Mouse (Mus musculus) neural tube, embryonic 12.5 days (tissue): ENCODE data around the gene Gm27027. TPM values are rescaled to one million over a fixed set of nuclear protein-coding genes. Genes with fewer than 3 reads are reported as not detected.
A peak's percentile ranks its signal among the peaks of the same experiment; 100 is the strongest.

Experiments used
- ATAC-seq: fragments of 200-750 bp; cut with Nextera tagmentation; 2 replicates; pipeline ENCODE4 v1.8.0; 2017; ENCODE audit warnings: low read depth, mild to moderate bottlenecking, moderate TSS enrichment, moderate library complexity; ENCODE audit not compliant: low FRiP score
- H3K27ac ChIP-seq: fragments of 300-500 bp; sonication (generic); 2 replicates; pipeline ENCODE4 v1.5.1; 2016
- H3K27me3 ChIP-seq: fragments of 300-500 bp; sonication (generic); replicated peaks from 2 replicates; pipeline ENCODE4 v1.6.1; 2016; ENCODE audit warnings: mild to moderate bottlenecking
- H3K36me3 ChIP-seq: fragments of 300-500 bp; sonication (generic); 2 replicates; pipeline ENCODE4 v1.6.1; 2016; ENCODE audit warnings: mild to moderate bottlenecking
- H3K4me1 ChIP-seq: fragments of 300-500 bp; sonication (generic); 2 replicates; pipeline ENCODE4 v1.6.1; 2016
- H3K4me2 ChIP-seq: fragments of 300-500 bp; sonication (generic); replicated peaks from 2 replicates; pipeline ENCODE4 v1.6.1; 2016; ENCODE audit warnings: mild to moderate bottlenecking
- H3K4me3 ChIP-seq: fragments of 300-500 bp; sonication (generic); 2 replicates; pipeline ENCODE4 v1.5.1; 2016
- H3K9ac ChIP-seq: fragments of 300-500 bp; sonication (generic); 2 replicates; pipeline ENCODE4 v1.6.1; 2016; ENCODE audit warnings: mild to moderate bottlenecking
- H3K9me3 ChIP-seq: fragments of 300-500 bp; sonication (generic); 2 replicates; pipeline ENCODE4 v1.6.1; 2016; ENCODE audit warnings: mild to moderate bottlenecking
- WGBS: fragments of 180-500 bp; shearing (Covaris S2); methylation state at CpG from one replicate; pipeline ENCODE4 v1.1.7; 2016; 5-methylcytosine and 5-hydroxymethylcytosine counted together
- polyA plus RNA-seq: library from polyadenylated mRNA; unstranded; fragments of >200 nt; fragmentation: Nextera tagmentation; extraction: Ambion mirVana; gene quantifications from 2 replicates; pipeline ENCODE4 v1.2.1, GENCODE M21; 2016

Gene Gm27027
- polyA plus RNA-seq, 1 experiment from 2014 or later: not detected

DNA sequence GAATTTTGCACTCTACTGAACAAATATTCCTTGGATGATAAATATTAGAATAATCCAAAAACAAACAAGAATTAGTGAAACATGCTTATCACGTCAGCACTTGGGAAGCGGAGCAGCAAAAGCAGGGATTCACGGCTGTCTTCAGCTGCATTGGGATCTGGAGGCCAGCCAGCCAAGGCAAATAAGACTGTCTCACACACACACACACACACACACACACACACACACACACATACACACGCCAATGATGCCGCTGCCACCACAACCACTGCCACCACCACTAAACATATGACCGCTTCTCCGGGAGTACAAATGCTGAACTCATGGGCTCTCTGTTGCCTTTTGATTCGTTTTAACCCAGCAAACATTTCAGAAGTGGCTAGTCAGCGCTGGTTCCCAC is 42.4 kb downstream of the Gm27027 start:
- Histone ChIP-seq H3K9ac (no peak overlapping the region), H3K36me3 (no peaks in the 10 kb centered on the region), H3K4me2 (0 out of 2 replicates have a peak overlapping the region, but pooled peaks have one; percentile 98), H3K9me3 (no peaks in the 10 kb centered on the region; the same call in 1 of the 2 replicates), H3K27me3 (peaks cover 52% of the 10 kb centered on the region), H3K27ac (no peak overlapping the region), H3K4me1 (peaks cover 31% of the 10 kb centered on the region), H3K4me3 (no peak overlapping the region)
- no peak for ATAC-seq
- 89% methylated on average over 9 of the region's 9 CpGs for WGBS

DNA sequence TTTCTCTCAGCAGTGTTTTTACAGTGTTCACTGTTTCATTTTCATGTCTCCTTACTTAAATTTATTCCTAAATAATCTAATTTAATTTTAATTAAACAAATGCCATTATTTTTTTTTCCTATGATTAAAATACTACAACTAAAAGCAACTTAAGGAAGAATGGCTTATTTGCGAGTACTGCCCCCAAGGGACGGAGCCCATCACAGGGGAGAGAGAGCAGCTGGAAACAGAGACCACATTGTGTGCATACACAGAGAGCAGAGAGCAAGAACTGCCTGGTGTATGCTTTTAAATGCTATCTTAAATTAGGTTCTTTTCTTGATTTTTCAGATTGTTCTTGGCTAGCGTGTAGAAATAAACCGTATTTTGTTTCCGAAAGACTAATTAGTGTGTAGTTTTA is 49.2 kb downstream of the Gm27027 start:
- Histone ChIP-seq H3K4me3 (no peak overlapping the region), H3K27ac (no peak overlapping the region), H3K9ac (no peak overlapping the region), H3K4me2 (no peak overlapping the region), H3K36me3 (no peaks in the 10 kb centered on the region), H3K9me3 (no peaks in the 10 kb centered on the region; the same call in 1 of the 2 replicates), H3K4me1 (no peaks in the 10 kb centered on the region), H3K27me3 (no peaks in the 10 kb centered on the region)
- no peak for ATAC-seq
- WGBS: 54% methylated on average over 5 of the region's 5 CpGs

DNA sequence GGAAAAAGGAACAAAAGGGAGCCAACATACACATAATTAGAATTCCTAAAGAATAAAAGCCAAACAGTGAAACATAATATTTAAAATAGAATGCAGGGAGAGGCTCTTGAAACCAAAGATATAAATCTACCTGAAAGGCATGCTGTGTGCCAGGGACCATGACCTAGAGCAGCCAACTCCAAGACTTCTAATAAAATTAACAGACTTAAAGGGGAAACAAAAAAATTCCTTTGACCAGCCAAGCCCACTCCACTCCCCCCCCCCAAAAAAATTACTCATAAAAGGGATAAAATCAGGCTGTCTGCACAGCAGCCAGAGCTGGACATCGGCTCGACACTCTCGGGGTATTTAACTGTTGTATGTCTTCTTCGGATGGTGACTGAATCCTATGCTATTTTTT is 51.3 kb downstream of the Gm27027 start:
- ATAC-seq: no peak
- WGBS: 92% methylated on average over 4 of the region's 4 CpGs
- no peaks in the 10 kb centered on the region for H3K36me3 ChIP-seq
- no peaks in the 10 kb centered on the region; the same call in 1 of the 2 replicates for H3K9me3 ChIP-seq
- no peak overlapping the region for H3K9ac ChIP-seq
- H3K27me3 ChIP-seq: no peaks in the 10 kb centered on the region
- no peak overlapping the region for H3K4me3 ChIP-seq
- no peak overlapping the region for H3K4me2 ChIP-seq
- H3K27ac ChIP-seq: no peak overlapping the region
- no peaks in the 10 kb centered on the region for H3K4me1 ChIP-seq

DNA sequence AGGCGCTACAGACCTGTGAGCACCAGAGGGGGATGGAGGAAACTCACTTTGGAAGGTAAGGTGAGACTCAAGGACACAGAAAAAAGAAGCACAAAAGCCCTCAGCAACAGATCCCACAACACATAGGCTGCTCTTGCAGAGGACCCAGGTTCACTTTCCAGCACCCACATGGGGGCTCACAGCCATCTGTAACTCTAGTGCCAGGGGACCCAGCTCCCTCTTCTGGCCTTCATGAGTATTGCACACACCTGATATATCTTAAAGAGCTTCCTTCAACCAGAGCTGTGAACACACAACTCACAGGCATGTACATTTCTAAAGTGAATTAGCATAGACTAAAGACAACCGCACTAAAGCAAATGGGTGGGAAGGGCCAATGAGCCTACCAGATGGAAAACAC is 52.1 kb downstream of the Gm27027 start:
- H3K4me1 ChIP-seq: no peaks in the 10 kb centered on the region
- no peak overlapping the region for H3K4me2 ChIP-seq
- WGBS: 84% methylated on average over 2 of the region's 2 CpGs
- no peak for ATAC-seq
- H3K36me3 ChIP-seq: no peaks in the 10 kb centered on the region
- no peak overlapping the region for H3K9ac ChIP-seq
- H3K9me3 ChIP-seq: no peaks in the 10 kb centered on the region; the same call in 1 of the 2 replicates
- H3K27me3 ChIP-seq: no peaks in the 10 kb centered on the region
- no peak overlapping the region for H3K27ac ChIP-seq
- H3K4me3 ChIP-seq: no peak overlapping the region

DNA sequence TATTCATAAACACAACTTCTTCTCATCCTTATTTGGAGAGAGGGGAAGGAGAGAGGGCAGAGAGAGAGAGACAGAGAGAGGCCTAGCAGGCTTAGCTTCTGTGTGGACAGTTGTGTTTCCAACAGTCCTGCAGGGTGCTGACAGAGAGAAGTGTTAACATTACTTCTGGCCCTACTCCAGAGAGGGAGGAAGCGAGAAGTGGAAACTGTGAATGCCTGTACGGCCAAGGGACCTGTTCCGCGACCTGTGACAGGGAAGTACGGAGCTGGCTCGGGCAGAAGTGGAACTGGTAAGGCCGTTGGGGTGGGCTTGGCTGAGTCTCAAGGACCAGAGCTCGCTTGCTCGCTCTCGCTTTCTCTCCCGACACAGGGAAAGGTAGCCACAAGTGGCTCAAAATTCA is 54.5 kb downstream of the Gm27027 start:
- H3K27me3 ChIP-seq: no peaks in the 10 kb centered on the region
- no peak for ATAC-seq
- no peak overlapping the region for H3K27ac ChIP-seq
- H3K9me3 ChIP-seq: no peaks in the 10 kb centered on the region
- H3K9ac ChIP-seq: no peak overlapping the region
- H3K4me3 ChIP-seq: no peak overlapping the region
- no peaks in the 10 kb centered on the region for H3K36me3 ChIP-seq
- H3K4me1 ChIP-seq: no peaks in the 10 kb centered on the region
- no peak overlapping the region for H3K4me2 ChIP-seq
- WGBS: 92% methylated on average over 11 of the region's 11 CpGs

DNA sequence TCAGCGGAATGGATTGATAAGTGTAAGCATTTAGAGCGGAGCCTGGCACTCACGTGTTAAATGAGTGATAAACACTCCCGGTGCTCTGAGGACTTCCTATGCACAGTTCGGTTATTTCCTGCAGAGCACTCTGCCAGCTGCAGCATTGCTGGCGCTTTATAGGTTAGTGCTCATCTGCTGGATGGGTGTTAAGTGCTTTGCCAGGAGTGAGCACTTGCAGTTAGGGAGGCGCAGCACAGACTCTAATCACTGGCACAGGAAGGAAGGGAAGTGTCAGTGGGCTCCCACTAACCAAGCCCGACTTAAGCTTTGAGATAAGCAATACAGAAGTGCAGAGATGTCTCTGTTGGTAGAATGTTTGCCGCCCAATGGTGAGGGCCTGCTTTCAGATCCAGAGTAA is 57.6 kb downstream of the Gm27027 start:
- H3K4me1 ChIP-seq: no peaks in the 10 kb centered on the region
- no peak overlapping the region for H3K4me2 ChIP-seq
- ATAC-seq: no peak
- no peaks in the 10 kb centered on the region for H3K9me3 ChIP-seq
- H3K27ac ChIP-seq: no peak overlapping the region
- whole genome bisulfite sequencing: 72% methylated on average over 9 of the region's 9 CpGs
- no peaks in the 10 kb centered on the region for H3K27me3 ChIP-seq
- no peaks in the 10 kb centered on the region for H3K36me3 ChIP-seq
- H3K4me3 ChIP-seq: no peak overlapping the region
- no peak overlapping the region for H3K9ac ChIP-seq

DNA sequence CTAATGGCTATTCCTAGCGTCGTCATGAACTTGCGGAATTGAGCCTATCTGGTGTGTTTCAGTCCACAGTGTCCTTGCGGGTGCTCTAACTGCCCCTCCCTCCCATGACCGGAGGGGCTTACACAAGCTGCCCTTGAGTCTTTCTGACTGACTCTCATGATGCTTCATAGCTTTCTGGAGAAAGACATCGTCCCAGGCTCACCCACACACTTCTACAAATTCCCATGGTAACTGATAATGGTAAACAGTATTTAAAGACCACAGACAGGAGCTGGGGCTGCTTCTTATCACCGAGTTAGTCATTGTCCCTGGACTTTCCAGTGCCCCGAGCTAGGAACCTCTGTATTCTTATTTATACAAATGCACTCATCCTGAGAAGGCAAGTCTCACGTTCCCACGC is 67.3 kb downstream of the Gm27027 start:
- WGBS: 87% methylated on average over 10 of the region's 10 CpGs
- no peaks in the 10 kb centered on the region for H3K4me1 ChIP-seq
- H3K9me3 ChIP-seq: no peaks in the 10 kb centered on the region
- no peak for ATAC-seq
- no peak overlapping the region for H3K9ac ChIP-seq
- no peak overlapping the region for H3K4me2 ChIP-seq
- H3K4me3 ChIP-seq: no peak overlapping the region
- no peak overlapping the region for H3K27ac ChIP-seq
- no peaks in the 10 kb centered on the region for H3K36me3 ChIP-seq
- no peaks in the 10 kb centered on the region for H3K27me3 ChIP-seq

DNA sequence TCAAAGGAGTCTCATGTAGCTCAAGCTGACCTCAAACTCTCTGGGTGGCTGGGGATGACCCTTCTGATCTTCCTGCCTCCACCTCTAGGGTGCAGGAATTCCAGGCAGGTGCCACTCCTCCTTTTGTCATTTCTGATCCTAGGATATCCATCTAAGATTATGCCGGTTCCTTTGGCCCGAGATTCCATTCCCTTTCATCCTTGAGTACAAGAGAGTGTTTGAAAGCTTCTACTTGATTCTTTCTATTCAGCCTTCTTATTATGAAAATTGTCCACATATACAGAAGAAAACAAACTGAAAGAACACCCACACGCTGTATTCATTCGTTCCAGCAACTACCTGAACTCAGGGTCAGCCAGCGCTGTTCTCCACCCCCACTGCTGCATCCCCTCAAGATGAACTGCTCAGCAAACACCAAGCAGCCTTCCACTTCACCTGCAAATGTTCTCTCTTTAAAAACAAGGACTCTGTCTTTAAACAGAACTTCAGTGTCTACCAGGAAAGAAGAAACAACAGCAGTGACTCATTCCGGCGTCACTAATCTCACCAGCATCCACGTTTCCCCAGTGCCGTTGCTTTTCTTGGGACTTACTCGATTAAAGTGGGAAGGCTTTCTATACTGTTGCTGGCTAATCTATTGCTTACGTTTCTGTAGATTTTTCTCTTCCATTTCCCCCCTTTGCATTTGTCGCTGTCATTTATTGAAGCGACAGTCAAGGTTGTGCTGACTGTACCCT is 68.3 kb downstream of the Gm27027 start:
- H3K9me3 ChIP-seq: no peaks in the 10 kb centered on the region
- H3K36me3 ChIP-seq: no peaks in the 10 kb centered on the region
- H3K27ac ChIP-seq: no peak overlapping the region
- H3K4me1 ChIP-seq: no peaks in the 10 kb centered on the region
- H3K4me2 ChIP-seq: no peak overlapping the region
- no peak overlapping the region for H3K9ac ChIP-seq
- ATAC-seq: no peak
- no peaks in the 10 kb centered on the region for H3K27me3 ChIP-seq
- no peak overlapping the region for H3K4me3 ChIP-seq
- WGBS: 73% methylated on average over 13 of the region's 13 CpGs

DNA sequence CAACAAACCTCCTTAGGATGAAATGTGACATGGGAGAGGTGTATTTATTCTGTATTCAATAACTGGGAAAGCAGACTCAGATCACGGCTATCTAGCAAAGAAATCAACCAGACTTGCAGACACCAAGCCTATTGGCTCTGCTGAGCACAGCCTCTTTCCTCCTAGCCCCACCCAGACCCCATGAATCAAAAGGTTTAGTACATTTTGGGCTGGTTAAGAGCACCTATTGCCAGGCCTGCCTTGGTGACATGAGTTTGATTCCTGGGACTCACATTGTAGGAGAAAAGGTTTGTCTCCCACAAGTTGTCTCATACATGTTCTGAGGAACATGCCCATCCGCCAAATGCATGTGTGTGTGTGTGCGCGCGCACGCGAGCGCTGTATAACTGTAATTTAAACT is 70.0 kb downstream of the Gm27027 start:
- H3K9me3 ChIP-seq: no peaks in the 10 kb centered on the region
- H3K9ac ChIP-seq: no peak overlapping the region
- no peak overlapping the region for H3K4me2 ChIP-seq
- H3K4me1 ChIP-seq: no peaks in the 10 kb centered on the region
- H3K36me3 ChIP-seq: no peaks in the 10 kb centered on the region
- no peak overlapping the region for H3K27ac ChIP-seq
- 95% methylated on average over 8 of the region's 8 CpGs for whole genome bisulfite sequencing
- no peak for ATAC-seq
- no peak overlapping the region for H3K4me3 ChIP-seq
- H3K27me3 ChIP-seq: no peaks in the 10 kb centered on the region

DNA sequence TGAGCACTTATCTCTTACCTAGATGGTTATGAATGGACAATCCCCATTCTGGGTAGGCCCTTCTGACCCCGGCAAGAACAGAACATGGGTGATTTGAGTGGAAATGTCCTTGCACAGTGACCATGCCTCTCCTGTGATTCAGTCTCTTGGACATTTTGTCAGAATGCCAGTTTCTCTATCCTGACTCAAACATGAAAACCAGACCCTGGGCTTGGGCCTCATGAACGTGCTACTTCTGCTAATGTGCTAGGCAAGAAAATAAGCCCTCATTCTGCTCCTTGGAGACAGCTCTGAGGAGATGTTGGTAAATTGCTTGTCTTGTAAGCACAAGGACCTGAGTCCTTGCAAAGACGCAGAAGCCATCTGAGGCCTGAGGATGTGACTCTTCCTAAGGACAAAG is 77.1 kb downstream of the Gm27027 start:
- Histone ChIP-seq H3K4me2 (no peak overlapping the region), H3K27ac (no peak overlapping the region), H3K4me1 (no peaks in the 10 kb centered on the region), H3K27me3 (no peaks in the 10 kb centered on the region), H3K9me3 (no peaks in the 10 kb centered on the region), H3K36me3 (no peaks in the 10 kb centered on the region), H3K4me3 (no peak overlapping the region), H3K9ac (no peak overlapping the region)
- ATAC-seq: no peak
- 87% methylated on average over 3 of the region's 3 CpGs for WGBS

DNA sequence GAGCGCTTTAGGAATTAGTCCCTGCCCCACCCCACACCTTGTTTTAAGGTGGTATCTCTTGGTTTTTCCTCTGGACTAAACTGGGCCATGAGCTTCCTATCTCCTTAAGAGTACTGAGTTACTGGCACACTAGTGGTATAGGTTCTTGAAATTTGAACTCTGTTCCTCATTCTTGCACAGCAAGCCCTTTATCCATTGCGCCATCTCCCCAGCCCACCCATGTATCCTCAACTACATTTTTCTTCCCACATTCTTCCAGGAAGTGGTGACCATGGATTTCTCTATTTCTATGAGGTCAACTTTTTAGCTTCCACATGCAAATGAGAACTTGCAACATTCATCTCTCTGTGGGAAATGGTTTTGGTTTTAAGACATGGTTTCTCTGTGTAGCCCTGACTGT is 82.6 kb downstream of the Gm27027 start:
- no peaks in the 10 kb centered on the region for H3K9me3 ChIP-seq
- no peak overlapping the region for H3K4me2 ChIP-seq
- no peak overlapping the region for H3K4me3 ChIP-seq
- H3K27ac ChIP-seq: no peak overlapping the region
- no peaks in the 10 kb centered on the region for H3K27me3 ChIP-seq
- 90% methylated on average over 2 of the region's 2 CpGs for WGBS
- no peaks in the 10 kb centered on the region for H3K36me3 ChIP-seq
- no peaks in the 10 kb centered on the region; the same call in 1 of the 2 replicates for H3K4me1 ChIP-seq
- no peak for ATAC-seq
- no peak overlapping the region for H3K9ac ChIP-seq

DNA sequence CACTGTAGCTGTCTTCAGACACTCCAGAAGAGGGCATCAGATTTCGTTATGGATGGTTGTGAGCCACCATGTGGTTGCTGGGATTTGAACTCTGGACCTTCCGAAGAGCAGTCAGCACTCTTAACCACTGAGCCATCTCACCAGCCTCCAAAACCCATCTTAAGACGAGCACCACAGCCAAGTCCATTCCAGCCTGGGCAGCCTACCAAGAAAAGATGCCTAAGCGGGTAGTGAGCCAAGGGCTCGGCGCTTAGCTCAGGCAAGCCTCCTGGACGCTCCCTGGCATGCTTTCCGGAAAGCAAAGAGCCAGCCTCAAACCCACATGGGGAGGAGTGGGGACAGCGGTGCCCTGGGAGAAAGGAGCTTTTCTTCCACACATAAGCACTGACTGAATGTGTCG is 84.2 kb downstream of the Gm27027 start:
- Histone ChIP-seq H3K4me2 (no peak overlapping the region), H3K9me3 (no peaks in the 10 kb centered on the region), H3K4me3 (no peak overlapping the region), H3K27me3 (no peaks in the 10 kb centered on the region), H3K36me3 (no peaks in the 10 kb centered on the region), H3K4me1 (peaks cover 14% of the 10 kb centered on the region), H3K27ac (no peak overlapping the region), H3K9ac (no peak overlapping the region)
- no peak for ATAC-seq
- 90% methylated on average over 10 of the region's 10 CpGs for WGBS

DNA sequence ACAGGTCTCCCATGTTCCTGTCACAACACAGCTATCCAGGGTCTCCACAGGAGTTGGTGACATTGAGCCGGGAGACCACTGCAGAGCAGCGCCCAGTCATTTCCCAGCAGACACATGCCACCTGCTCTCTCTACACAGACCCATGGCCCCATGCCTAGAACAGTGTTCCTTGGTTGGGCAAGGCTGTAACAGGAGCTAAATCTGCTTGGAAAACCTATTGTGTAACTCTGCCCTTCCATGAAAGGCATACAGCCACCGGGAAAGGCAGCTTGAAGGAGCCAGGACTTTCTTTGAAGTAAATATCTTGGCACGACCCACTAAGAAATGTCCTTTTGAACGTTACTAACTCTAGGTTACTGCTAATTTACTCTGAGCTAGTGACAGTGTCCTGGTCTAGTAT is 86.4 kb downstream of the Gm27027 start:
- no peak overlapping the region for H3K4me3 ChIP-seq
- no peak overlapping the region for H3K27ac ChIP-seq
- WGBS: 80% methylated on average over 5 of the region's 5 CpGs
- ATAC-seq: no peak
- H3K4me2 ChIP-seq: no peak overlapping the region
- H3K9ac ChIP-seq: no peak overlapping the region
- no peaks in the 10 kb centered on the region for H3K9me3 ChIP-seq
- H3K4me1 ChIP-seq: peaks cover 21% of the 10 kb centered on the region
- no peaks in the 10 kb centered on the region for H3K27me3 ChIP-seq
- H3K36me3 ChIP-seq: no peaks in the 10 kb centered on the region
